Mouse (Mus musculus) layer of hippocampus, adult 9-10 months (tissue): ENCODE results near the gene Wwp2.

Experiments used
- DNase-seq: peaks from one replicate; pipeline ENCODE4 v3.0.0; 2022; ENCODE audit warnings: low spot score

The Wwp2 gene

GRCm38 (mm10) chr8:107562164-107562563, 126.0 kb downstream of the Wwp2 start:
- DNase-seq = no peak

DNA sequence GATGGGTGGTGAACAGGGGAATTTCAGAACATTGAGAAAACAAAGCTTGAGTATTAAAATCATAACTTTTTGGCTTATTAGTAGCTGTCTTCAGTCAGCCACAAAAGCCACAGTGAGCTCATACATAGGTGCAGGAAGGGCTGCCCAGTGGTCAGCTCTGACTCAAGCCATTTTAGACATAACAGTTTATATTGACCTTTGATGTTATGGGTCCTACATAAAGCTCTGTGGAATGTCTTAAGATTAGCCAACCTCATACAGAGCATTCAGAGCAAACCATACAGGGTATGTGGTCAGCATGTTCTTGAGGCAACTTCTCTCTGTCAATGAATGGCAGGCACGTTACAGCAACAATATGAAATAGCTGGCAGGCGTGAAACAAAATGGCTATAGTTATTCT, 134.9 kb downstream of the Wwp2 start:
- DNase-seq = no peak

GRCm38 (mm10) chr8:107571486-107572135, 135.4 kb downstream of the Wwp2 start:
- DNase-seq = no peak

GRCm38 (mm10) chr8:107572497-107572896, 136.3 kb downstream of the Wwp2 start:
- no peak for DNase-seq

DNA sequence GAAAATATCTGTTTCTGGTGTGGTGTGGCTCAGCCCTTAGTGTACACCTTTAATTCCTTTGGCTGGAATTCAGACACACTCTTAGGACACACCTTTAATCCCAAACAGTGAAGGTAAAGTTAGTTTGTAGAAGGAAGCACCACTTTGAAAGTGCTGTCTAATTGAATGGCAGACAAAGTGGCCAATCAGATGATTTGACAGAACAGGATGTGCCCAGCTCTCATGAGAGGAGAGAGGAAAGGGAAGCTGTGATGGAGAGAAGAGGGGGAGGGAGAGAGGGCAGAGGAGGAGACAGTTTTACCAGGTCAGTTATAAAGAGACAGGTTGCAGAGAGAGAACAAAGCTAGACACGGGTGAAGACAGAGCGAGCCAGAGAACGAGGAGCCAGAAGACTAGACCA, 138.6 kb downstream of the Wwp2 start:
- DNase-seq = no peak

GRCm38 (mm10) chr8:107576702-107577101, 140.5 kb downstream of the Wwp2 start:
- peak; percentile 92 for DNase-seq

GRCm38 (mm10) chr8:107577640-107578039, 141.5 kb downstream of the Wwp2 start:
- no peak for DNase-seq

DNA sequence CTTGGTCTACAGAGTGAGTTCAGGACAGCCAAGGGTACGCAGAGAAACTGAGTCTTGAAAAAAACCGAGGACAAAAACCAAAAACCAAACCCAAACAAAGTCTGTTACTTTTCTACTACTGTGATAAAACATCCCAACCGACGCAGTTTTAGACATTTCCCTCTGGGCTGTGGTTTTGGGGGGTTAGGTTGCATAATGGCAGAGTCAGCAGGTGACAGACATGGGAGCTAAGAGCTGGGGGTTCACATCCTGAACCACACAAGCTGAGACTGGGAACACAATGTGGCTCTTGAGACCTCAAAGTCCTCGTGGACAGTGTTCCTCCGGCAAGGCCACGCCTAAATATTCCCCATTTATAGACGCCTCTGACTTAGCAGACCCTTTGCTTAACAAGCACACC, 142.0 kb downstream of the Wwp2 start:
- DNase-seq = no peak

GRCm38 (mm10) chr8:107578541-107578940, 142.4 kb downstream of the Wwp2 start:
- no peak for DNase-seq

DNA sequence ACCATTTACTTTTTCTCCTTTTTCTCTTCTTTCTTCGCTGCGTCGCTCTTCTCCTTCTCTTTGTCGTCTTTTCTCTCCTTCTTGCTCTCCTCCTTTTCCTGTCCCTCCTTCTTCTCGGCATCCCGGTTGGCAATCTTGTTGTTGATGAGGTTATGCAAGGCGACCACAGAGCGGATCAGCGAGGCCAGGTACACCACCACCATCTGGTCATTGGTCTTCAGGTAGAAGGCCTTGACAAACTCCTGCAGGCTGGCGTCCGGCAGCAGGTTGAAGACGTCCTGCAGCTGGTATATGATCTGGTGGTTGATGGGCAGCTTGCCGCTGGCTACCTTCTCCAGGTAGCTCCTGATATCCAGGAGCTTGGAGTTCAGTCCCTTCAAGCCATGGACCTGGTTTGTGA, 144.7 kb downstream of the Wwp2 start:
- no peak for DNase-seq

DNA sequence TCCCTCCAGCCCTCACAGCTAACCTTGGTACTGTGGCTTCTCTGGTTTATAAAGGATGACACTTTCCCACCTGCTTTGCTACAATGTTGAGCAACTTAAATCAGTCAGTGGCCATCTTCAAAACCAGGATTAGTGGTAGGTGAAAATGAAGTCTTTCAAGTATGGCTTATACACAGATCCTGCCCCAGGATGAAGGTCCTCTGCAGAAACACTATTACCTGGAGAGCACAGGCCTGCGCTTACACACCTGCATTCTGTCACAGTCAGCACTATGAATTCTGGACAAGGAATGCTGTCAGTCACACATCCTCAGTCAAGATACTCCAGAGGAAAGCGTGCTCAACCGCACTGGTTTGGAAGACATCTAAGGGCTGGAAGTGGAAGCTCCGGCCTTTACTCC, 145.4 kb downstream of the Wwp2 start:
- DNase-seq = no peak

- no peak for DNase-seq
These were observed 146.0 kb downstream of the Wwp2 start for GRCm38 (mm10) chr8:107582136-107582535.

DNA sequence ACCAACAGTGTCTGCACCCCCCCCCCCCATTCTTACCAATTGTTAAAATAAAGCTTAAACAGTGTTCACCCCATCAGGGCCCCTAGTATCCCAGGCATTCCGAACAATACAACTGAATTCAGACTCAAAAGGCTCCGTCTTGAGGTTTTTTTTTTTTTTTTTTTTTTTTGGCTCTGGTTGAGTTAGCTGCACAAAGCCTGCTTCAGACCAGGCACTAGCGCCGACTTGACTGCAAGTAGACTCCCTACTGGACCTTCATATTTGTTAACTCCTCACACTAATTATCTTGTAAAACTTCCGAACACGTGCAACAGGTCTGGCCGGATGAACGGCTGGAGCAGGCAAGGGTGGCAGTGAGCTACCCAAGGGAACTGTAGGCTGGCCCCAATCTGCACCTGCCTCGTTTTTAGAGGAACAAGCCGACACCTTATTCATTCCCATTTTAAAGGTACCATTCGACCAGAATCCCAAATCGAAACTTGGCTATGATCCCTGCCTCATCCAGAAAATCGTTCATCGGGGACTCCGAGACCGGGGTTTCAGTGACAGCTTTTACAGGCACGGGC, 151.3 kb downstream of the Wwp2 start:
- no peak for DNase-seq

GRCm38 (mm10) chr8:107587995-107588780, 152.0 kb downstream of the Wwp2 start, which contains the start of gene Psmd7:
Gene Psmd7, minus strand, starts transcription at chr8:107588464.
- peak; percentile 76 for DNase-seq

GRCm38 (mm10) chr8:107593967-107594729, 158.0 kb downstream of the Wwp2 start:
- DNase-seq = no peak

DNA sequence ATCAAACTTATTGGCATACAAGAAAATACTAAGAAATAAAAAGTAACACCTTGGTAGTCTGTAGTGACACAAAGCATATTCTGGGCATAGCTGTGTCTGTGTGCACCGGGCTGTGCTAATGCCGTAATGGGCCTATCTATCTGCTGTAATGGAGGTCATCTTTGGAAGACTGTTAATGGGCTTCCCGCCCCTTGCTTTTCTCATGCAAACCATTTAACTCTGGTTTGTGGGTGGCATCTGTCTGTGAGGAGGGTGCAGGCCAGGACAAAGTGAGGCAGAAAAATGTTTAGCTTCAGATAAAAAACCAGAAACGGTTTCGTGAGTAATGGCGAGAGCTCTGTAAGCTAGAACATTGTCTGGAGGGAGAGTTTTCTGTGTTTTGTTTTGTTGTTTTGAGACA, 158.7 kb downstream of the Wwp2 start:
- no peak for DNase-seq

GRCm38 (mm10) chr8:107597731-107598130, 161.6 kb downstream of the Wwp2 start:
- no peak for DNase-seq

- no peak for DNase-seq
These were observed 163.5 kb downstream of the Wwp2 start for GRCm38 (mm10) chr8:107599691-107600090.

DNA sequence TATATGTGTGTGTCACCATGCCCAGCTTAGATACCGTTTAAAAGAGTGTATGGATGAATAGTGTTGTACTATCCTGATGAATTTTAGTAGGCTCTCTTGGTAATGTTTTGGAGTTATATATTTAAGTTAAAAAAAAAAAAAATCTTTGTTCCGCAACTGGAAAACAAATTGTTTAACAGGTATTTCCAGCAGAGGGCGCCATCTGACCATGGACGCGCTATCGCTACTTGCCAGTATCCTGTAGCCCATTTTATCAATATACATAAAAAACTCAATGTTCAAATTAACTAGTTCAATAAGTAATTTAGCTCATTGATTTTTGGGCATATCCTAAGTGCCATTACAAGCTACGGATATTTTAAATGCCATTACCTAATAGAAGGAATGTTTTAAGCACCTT, 166.9 kb downstream of the Wwp2 start:
- no peak for DNase-seq
